Mouse (Mus musculus) left cerebral cortex, adult 9 months (tissue): ENCODE data around the gene Olfr1477.
"Not testable (repeated sequence)": the region's sequence is repeated elsewhere in the genome, so short reads cannot be mapped to it uniquely, and the experiment has no call there.

ENCODE experiments used
- DNase-seq, 2 experiments: peaks; one replicate each; pipeline ENCODE4 v3.0.0; 2022; ENCODE audit warnings: low spot score in 2 of 2

Gene Olfr1477

DNA sequence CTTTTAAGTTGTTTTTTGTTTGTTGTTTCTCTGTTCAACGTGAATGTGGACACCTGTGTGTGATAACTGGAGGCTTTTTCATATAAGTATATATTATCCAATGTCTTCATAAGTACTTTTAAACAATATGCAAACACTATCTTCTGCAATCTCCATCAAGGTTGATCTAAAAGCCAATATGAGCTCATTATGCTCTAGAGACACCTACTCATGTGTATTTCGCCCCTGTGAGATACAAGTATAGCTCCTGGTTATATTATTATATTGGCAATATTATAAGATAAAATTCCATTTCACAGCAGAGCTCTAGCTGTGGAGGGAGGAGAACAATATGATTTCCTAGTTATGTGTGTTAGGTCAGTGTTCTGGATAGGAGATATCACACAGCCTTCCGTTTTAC is at the start of gene Olfr1477:
Gene Olfr1477 (plus strand): TSS at position 301 of the 400 bp plus-strand sequence.
- no peak for DNase-seq

DNA sequence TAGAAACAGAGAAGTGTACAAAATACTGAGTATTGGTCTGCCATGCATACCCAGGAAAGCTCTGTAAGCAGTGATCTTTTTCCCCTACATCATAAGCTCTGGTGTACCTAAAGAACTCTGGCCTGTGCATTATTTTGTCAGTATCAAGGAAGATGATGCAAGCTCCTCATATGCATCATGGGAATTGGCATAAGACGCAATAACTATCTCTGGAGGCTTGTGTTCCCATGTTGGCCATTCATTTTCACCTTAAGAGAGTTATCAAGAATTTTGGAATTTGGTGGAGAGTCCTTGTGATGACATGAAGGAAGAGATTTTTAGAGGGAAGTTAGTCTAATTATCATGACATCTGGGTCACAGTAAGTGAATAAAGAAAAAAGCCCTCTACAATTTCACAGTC is 44.4 kb upstream of the Olfr1477 start, which contains the start of gene Olfr1472:
Gene Olfr1472 (minus strand): TSS at position 101 of the 400 bp plus-strand sequence.
- DNase-seq: no peak

DNA sequence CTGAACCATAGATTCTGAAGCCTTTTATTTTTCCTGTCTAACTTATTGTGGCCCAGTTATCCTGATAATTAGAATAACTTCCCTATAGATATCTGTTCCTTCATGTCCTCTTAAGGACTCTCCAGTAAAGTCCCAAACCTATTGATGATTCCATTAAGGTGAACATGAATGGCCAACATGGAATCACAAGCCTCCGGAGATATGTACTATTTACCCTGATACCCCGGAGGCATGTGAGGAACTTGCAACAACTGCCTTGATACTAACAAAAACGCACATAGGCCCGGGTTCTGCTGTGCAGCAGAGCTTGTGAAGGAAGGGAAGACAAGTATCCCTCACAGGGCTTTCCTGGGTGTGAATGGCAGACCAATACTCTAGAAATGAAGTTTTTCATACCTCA is 31.1 kb upstream of the Olfr1477 start, which contains the start of gene Olfr1474:
Gene Olfr1474 (plus strand): TSS at position 301 of the 400 bp plus-strand sequence.
- not testable (repeated sequence) for DNase-seq

DNA sequence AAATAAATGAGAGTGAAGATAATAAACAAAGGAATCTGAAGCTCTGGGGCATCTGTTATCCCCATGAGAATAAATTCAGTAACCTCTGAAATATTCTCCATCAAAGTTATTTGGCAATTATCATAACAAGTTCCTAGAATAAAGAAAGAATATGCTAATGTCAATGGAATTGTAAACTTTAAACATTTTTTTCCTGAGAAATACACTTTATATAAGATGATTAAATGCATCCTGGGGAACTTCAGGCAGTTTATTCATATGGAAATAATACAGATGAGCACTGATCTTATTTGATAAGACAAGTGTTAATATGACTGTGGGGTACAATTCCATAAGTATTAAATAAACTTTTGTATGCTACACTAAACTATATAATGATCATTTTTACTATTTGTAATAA is 20.2 kb upstream of the Olfr1477 start, which contains the start of gene Olfr1475:
Gene Olfr1475 (minus strand): TSS at position 101 of the 400 bp plus-strand sequence.
- no peak for DNase-seq

DNA sequence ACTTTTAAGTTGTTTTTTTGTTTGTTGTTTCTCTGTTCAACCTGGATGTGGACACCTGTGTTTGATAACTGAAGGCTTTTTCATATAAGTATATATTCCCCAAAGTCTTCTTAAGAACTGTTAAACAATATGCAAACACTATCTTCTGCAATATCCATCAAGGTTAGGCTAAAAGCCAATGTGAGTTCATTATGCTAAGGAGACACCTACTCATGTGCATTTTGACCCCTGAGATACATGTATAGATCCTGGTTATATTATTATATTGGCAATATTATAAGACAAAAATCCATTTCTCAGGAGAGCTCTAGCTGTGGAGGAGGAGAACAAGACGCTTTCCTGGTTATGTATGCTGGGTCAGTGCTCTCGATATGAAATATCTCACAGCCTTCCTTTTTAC is 27.3 kb downstream of the Olfr1477 start, which contains the start of gene Olfr1480:
Gene Olfr1480 (plus strand): TSS at position 301 of the 400 bp plus-strand sequence.
- DNase-seq: no peak
